Mouse (Mus musculus) gastrocnemius, postnatal 25 days (tissue): ENCODE data around the gene Ptprf. TPM values are rescaled to one million over a fixed set of nuclear protein-coding genes. Genes with fewer than 3 reads are reported as not detected.
A peak's percentile ranks its signal among the peaks of the same experiment; 100 is the strongest.

Source experiments
- DNase-seq: peaks from one replicate; pipeline ENCODE4 v3.0.0; 2022
- total RNA-seq, 2 experiments: library from RNA; stranded (reverse); gene quantifications; 1 replicate in 1 of 2; 2 replicates in 1 of 2; pipeline ENCODE4 v1.2.3; 2021

Ptprf gene
- total RNA-seq, 2 experiments from 2014 or later, result 3.7 to 4.8 TPM

DNA sequence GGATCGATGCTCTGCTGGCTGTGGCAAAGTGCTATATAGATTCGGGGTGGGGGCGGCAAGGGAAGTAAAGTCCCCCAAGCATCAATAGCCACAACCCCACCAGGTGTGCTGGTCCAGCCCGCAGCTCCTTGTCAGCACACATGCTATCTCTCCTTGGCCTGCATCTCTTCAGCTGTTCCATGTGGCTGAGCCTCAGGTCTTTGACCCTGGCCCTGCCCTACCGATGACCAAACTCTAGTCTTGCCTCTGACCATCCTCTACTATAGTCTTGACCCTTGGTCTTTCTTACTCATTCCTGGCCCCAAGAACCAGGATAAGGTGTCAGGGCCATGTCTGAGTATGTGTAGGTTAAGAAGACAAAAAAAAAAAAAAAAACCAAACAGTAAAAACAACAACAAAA, 33.2 kb downstream of the Ptprf start:
- no peak for DNase-seq

DNA sequence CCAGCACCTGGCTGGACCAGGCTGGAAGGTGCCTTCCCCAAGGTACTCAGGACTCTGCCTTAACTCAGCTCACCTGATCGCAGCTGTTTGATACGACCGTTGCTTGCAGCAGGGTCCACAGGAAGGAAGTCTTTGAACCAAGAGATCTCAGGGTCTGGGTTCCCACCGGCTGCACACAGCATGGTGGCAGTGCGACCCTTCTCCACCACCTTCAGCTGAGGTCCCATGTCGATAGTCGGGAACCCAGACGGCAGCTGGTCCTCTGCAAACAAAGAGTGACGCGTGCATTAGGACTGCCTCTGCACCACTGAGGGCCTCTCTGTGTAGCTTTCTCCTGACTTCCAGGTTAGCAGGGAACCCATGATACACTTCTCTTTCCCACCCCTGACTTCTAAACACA, 33.8 kb downstream of the Ptprf start:
- DNase-seq, result no peak

DNA sequence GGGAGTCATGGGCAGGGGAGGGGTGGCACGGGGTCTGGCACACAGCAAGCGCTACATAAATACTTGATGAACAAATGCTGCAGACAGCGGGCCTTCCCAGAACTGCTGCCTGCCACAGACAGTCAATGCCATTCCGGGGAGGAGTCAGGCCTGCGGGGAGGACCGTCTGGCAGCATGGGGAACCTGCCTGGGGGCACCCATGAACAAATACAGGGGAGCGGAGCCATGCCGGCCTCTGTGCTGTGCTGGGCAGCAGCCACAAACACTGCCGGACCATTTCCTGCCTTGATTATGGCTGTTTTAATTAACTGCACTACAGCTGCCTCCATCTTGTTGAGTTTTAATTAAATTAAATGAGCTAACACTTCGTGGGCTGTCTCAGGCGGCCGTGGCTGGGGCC, 35.0 kb downstream of the Ptprf start:
- no peak for DNase-seq

DNA sequence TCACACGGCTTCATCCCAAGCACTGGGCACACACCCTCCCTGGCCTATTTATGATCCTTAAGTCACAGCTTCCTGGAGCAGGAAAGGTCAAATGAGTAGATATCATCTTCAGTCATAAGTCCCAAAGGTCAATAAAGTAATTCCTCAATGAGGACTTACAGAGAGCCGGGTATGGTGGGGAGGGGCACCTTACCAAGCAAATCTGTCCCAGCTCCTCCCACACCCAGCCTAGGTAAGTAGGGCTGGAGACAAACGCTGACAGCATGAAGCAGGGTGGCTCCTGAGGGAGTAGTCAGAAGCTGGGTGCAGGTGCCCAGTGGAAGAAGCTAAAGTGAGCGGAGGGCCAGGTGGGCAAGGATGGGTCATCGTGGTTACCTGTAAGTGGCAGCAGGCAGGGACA, 36.3 kb downstream of the Ptprf start:
- no peak for DNase-seq

DNA sequence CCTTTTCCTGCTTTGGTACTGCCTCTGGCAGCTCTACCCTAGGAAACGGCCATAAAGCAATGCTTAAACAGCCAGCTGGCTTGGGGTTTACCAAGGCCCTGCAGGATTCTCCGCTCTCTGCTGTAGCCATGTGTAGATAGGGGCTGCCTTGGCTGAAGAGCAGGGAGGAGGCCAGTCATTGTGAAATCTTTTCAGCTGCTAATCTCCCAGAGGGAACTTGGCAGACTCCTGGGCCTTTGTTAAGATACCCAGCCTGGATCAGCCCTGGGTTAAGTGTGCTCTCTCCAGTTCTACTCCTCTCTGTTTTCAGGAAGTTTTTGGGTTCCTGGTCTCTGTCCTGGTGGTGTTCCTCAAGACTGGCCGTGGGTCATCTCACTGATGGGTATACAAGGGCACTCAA, 43.9 kb downstream of the Ptprf start:
- no peak for DNase-seq

DNA sequence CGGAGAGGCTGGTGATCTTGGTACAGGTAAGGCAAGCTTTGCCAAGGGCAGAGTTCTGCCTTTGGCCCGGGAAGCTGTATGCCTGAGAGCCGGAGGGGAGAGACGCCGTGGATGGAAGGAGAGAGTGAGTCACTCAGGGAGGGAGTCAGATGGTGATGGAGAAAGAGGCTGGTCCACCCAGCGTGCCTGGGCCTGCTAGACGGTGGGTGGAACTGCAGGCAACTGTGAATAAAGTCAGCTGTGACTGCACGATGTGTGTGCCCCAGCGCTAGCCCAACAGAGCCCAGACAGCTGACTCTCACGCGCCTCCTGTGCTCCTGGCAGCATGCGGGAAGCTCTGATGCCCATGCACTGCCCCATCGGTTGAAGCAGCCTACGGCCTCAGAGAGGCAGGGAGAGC, 45.4 kb downstream of the Ptprf start:
- DNase-seq, result no peak

DNA sequence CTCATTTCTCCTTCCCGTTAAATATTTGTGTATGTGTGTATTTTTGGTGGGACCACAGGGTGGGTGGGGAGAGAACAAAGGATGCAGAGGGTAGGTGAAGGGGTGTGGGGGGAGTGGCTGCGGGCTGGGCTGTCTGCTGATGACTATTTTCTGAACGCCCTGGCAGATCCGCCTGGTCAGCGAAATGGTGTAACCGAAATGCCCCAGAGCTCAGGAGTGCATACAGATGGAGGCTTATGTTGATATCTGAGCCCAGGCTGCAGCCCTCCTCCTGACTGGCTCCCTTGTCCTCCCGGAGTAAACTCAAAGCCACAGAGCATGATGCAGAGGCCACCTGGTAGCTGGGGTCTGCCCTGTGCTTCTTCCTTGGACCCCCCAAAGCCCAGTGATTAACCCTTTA, 47.4 kb downstream of the Ptprf start:
- DNase-seq, result no peak

DNA sequence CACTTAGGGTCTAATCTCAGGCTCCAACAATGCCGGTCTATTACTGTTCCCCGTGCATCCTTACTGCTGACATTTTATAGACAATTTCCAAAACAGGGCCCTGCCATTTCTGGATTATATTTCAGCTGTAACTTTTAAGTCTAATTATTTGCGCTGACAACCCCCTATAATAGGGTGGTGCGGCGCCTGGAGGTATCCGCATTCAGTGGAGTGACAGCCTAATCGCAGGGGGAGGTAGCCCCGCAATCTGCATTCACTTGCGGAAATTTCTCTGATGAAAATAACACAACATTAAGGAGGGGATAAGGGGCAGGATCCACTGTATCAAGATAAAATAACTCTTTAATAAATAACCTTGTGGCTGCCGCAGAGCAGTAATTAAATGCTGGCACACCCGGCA, 47.9 kb downstream of the Ptprf start:
- no peak for DNase-seq

DNA sequence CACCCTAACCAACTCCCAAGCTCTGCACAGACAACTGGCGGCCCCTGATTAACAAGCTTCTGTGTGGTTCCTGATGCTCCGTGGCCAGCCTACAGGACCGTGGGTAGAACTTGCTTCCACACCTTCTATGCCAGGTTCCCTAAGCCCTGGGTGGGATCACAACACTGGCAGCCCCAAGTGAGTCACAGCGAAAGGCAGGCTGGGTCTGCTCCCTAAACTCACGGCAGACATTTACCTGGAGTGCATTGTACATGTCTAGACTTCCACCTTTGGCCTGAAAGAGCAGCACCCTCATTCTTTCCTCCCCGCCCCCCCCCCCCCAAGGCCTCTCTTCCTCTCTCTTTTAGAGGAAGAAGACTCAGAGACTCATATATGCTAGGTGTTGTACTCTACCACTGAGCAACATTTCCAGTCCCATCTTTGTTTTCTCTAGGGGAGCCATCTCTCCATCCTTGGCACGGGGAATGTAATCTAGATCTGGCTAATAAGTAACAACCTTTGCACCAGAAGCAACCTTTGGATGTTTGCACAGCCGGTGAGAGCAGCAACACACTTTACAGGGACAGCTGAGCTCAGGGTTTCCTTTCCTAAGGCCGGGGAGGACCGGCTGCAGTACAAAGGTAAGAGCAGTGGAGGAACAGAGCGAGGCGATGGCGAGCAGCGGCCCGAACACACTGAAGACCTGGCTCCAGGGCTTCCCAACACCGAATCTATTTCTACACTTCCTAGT, 51.1 kb downstream of the Ptprf start:
- no peak for DNase-seq

DNA sequence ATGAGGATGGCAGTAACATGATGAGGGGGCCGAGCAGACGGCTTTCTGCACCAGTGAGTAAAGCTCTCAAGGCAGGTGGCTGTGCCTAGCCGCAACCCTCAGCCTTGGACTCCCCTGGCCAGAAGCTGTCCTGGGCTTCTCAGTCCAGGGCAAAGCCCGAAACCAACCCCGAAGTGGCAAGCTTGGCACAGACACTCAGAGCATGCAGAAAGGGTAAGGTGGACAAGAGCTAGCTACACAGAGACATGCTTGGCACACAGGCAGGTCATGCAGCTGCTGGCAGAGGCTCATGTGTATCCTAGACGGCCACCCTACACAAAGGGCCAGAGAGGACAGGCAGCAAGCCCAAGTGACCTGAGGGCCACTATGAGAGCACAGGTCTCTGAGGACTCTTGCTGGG, 52.5 kb downstream of the Ptprf start:
- DNase-seq, result no peak

DNA sequence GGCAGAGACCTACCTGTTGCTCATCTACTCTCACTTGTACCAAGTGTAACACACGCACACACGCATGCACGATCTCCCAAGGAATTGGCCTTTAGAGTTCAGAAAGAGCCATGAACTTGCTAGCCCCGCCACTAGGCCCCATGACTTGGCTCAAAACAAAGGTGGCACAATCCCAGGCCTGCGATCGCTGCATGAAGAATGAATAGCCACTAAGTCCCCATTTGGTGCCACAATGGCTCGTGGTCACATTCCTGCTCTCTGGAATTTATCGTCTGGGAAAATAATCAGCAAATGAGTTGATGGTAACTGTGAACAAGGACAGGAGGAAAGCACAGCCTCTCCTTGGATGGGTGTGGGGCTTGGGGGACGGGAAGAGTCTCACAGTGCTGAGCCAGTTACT, 54.3 kb downstream of the Ptprf start:
- DNase-seq, result no peak

DNA sequence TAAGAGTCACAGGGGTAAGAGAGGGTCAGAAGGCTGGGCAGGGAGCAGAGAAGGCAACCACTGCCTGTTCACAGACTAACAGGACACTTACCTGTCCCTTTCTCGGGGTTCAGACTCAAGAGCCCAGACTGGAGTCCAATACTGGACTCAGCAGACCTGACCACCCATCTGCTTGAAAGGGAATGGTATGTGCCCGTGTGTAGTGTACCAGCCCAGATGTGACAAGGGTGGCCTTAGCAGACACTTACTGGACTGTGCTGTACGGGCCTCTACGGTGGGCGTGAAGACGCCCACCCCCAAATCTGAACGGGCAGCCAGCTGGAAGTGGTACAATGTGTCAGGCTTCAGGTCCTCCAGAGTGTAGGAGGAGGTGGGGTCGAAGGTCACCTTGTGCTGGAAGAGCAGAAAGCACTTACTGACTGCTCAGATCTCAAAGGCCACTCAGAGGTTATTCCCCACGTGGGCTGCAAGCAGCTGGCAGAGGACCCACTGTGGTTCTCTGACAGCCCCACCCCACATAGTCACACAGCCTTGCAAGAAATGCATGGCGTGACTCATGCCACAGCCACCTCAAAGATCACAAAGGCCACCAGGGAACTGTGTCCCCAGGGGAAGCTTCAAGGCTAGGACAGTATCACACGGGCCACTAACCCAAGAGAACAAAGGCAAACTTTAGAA, 56.4 kb downstream of the Ptprf start:
- DNase-seq, result no peak

DNA sequence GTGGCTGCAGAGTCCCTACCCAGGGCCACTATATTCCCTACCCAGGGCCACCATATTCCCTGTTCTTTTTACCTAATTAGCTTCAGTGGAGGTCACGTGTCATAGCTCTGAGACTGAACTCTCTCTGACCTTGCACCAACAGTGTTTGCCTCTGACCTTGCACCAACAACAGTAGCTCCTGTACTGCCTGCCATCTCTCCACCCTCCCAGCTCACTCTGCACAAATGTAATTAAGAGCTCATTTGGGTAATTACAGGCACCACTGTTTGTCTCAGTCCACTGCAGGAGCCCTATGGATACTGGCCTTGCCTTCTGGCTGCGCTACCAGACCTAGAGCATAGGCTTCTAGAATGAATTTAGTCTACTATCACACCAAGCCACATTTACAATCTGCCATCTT, 57.3 kb downstream of the Ptprf start:
- no peak for DNase-seq

DNA sequence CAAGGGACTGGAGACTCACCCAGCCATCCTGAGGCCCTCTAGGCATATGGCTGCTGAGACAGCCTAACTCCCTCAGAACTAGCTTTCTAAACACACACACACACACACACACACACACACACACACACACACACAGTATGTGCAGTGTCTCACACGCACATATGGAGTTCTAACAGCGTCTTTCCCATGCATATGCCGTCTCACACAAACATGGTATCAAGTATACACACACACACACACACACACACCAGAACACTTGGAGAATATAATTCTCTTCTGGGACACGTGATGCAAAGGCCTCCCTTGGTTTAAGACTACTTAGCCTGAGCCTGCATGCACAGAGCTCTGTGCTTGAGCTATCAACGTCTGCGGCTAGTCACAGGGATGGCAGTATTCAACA, 59.3 kb downstream of the Ptprf start:
- DNase-seq, result no peak

DNA sequence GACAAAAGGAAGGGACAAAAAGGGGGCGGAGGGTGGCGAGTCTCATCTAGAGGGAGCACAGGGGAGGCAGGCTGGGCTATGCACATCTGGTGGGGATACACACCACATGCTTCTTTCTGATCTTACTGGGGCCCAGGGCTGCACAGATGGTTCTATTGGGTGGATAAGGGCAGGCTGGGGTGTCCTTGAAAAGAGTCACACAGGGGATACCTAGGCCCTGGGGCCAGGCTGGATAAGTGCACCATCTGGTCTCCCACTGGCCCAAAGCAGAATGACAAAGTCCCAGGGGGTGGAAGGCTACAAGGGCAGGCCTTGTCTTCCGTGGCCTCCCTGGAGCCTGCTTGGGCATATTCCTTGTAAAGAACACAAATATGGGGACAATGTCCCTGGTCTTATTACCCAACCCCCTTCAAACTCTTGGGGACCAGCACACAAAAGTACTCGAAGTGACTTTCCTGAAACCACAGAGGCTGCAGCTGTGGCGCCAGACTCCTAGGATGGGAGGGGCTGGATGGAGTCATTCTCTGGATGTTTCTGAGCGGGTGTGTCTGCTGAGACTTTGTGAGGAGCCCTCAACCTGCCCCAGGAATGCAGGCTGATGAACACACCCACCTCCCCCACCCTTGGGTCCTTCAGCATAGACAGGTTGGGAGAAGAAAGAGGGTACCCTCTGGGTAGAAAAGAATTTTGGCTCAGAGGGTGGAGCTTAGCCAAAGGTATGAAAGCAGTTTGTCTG, 62.0 kb downstream of the Ptprf start:
- DNase-seq, result no peak

DNA sequence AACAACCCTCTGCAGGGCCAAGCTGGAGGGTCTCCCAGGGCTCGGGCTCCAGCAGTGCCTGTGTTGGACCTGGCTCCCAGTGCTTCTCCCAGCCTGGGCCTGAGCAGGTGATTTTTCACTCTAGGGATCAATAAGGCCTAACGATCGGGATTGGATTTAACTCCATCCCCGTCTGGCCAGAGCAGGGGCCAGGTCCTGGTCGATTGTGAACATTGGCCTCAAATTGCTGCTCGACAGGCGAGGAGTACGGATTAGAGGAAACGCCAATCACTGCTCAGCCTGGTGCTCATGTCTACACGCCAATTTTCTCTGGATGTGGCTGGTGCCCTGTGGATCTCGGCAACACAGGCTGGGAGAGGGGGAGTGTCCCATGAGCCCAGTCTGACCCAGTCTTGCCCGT, 63.8 kb downstream of the Ptprf start:
- no peak for DNase-seq

DNA sequence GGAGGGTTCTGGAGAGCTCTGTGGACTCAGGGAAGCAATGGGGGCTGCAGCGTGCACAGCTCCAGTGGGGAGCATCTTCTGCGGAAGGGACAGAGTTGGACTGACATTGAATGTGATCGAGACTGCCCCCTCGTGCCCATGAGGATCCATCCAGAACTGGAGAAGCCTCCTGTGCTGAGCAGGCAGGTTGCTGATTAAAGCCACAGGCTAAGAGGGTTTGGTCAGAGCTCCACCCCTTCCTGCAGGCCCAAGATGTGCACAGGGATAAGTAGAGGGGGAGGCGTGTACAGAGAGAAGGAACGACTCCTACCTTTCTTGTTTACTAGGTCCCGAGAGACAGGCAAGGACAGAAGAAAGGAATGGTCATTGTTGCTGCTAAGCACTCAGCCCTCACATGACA, 69.9 kb downstream of the Ptprf start:
- no peak for DNase-seq

DNA sequence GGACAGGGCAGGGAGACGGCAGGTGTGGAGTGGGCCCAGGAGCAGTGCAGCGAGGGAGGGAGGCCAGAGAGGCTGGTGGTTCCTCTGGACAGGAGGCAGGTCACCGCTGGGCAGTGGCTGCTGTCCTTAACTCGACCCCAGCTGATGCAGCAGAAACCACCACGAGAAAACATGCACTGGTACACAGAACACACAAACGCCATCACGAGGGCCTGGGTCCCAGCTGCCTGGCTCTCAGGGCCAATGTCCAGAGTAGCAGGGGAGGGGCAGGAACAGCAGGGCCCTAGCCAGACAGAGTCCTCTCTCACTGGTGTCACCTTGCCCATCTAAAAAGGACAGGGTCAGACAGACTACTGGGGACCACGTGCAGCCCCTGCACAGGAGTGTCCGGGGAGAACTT, 70.4 kb downstream of the Ptprf start:
- no peak for DNase-seq

DNA sequence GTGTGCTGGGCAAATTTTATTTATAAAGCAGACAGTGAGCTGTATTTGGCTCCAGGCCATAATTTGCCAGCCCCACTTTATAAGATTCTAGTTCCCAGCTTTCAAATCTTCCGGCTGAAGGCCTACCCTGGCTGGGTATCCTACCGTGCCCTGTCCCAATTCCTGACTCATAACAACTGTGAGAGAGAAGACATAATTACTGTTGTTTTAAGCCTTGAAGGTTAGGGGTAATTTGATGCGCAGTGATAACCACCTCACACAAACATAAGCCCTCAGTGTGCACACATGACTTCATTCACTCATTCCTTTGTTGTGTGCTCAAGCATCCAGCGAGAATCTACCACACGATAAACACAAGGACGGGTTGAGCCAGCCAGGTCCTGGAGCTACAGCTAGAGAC, 71.7 kb downstream of the Ptprf start:
- DNase-seq, result no peak

DNA sequence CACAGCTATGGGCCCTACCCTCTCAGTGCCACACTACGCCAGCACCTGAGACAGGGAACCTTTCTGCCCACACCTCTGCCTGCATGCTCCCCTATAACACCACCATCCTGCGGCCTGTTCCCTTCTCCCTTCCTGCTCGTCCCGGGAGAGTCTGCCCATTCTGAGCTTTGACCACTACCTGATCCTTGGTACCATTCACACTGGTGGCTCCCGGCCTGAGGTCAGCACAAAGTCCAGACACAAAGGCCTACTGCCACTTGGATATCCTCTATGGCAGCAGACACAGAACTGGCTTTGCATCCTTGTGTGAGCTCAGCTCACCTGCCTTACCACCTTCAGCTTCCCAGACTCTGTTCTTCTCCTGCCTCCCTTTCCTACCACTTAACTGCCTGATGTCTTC, 72.7 kb downstream of the Ptprf start:
- no peak for DNase-seq

DNA sequence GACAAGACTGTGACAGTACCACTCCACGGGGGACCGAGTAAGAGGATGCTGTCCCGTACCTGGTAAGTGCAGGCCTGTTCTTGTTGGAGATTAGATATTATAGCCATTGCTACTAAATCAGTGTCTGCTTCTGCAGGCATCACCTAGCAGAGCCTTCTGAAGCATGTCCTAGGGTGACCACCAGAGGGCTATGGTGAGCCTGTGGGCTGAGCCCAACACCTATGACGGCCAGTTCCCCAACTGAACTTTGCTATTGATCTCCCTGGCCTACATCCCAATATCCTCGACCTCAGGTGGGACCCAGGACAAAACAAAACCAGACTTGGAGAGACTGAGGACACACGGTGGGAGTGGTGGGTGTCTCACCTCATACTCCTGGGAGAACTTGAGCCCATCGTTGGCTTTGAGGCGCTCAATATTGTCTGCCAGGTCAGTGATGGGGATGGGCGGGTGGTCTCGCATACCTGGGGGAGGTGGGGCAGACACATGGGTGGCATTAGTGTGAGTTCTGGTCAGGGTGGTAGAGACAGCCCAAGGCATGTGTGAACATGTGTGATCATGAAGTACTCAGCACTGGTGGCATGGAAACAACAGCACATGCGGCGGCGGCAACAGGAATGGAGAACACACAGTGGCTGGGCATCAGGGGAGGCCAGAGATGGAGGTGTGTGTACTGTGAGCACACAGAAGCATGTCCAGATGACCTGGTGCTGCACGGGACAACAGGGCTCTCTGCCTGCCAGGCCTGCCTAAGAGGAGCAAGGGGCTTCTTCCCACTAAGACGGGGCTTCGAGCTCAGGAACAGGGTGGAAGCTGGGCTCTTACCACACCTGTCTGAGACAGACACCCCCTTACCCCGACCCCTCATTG, 74.2 kb downstream of the Ptprf start:
- DNase-seq, result peak; percentile 29

DNA sequence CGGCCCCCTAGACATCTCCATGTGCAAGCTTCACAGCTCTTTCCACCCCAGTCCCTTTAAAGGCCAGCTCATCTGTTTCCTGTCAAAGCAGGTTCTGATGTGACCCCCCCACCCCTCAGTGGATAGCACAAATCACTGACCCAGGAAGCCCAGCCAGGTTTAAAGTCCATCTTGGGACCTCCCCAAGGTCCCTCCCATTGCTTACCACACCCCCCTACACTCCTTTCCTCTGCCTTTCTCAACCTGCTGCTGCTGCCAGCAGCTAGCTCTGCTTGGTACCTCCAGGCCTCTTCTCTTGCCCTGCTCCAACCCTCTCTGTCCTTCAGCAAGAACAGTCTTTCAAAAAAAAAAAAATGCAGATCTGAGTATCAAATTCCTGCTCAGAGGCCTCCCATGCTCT, 76.3 kb downstream of the Ptprf start:
- DNase-seq, result no peak
